Mouse (Mus musculus) cerebellum, postnatal 10 days (tissue): Measurements from ENCODE around the gene Krba1.

Source experiments
- DNase-seq, 2 experiments: peaks; one replicate each; pipeline ENCODE4 v3.0.0; 2021; ENCODE audit warnings: mixed read lengths in 2 of 2

The Krba1 gene

DNA sequence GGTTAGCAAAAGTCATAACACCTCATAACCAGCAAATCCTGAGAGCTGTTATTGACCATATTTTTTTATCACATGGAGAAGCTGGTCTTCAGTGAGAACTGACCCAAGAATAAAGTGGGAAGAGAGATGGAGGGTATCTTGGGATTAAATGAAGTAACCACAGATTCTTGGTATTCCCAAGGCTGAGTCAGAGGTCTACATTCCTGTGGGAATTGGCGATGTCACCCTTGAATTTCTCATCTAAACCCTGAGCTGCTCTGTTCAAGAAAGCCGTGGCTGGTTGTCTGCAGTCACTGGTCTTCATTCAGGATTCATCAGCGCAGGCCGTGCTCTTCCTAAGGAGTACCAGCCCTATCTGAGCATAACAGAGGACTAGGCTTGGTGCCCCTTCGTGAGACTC lies 31.6 kb downstream of the Krba1 start:
- no peak for DNase-seq

DNA sequence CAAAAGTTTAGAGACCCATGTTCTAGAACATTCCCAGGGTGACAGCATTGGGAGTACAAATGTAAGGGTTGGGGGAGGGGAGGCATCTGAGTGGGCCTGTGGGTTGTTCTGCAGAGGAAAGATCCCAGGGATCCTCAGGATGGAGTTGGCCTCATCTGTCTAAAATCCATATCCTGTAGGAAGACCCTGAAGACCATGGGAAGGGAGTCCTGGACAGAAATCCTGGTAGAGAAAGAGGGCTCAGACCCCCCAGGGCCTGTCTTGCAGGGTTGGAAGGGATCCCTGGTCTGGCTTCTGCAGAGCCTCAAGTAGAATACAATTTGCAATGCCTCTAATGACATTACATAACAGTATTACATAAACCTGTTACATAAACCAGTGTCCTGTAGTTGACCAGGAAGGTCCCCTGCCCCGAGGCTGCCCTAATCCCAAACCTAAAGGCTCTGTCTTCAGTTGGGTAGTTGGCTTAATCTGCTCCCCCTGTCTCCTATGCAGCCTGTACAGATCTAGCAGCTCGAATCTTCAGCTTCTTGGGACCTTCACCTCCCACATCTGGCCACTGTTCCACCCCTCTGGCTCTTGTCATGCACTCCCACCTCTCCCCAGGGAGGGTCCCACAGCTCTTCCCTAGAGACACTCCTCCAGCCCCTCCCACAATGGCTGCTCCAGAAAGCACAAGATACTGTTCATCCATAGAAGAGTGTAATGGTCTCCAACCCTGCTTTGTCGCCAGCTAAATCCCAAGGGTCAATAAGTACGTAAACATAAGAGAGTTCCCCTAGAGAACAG lies 33.6 kb downstream of the Krba1 start:
- no peak for DNase-seq

DNA sequence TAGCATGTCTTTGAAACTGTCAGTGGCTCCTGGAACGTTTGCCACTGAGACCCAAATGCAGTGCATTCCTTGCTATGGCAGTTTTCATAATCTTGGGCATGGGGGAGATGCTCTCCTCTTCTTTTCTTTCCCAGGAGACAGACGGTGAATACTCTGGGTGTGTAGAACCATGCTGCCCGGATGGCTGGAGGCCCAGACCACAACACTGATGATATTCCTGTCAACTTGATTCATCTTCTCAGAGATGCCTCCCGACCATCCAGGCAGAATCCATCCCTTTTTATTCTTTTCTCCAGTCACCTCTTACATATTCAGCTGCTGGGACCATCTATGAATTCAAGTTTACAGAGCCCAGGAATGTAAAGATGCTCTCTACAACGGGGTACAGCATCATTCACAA lies 35.4 kb downstream of the Krba1 start:
- DNase-seq = peak in 1 of 2 experiments; percentile 42

DNA sequence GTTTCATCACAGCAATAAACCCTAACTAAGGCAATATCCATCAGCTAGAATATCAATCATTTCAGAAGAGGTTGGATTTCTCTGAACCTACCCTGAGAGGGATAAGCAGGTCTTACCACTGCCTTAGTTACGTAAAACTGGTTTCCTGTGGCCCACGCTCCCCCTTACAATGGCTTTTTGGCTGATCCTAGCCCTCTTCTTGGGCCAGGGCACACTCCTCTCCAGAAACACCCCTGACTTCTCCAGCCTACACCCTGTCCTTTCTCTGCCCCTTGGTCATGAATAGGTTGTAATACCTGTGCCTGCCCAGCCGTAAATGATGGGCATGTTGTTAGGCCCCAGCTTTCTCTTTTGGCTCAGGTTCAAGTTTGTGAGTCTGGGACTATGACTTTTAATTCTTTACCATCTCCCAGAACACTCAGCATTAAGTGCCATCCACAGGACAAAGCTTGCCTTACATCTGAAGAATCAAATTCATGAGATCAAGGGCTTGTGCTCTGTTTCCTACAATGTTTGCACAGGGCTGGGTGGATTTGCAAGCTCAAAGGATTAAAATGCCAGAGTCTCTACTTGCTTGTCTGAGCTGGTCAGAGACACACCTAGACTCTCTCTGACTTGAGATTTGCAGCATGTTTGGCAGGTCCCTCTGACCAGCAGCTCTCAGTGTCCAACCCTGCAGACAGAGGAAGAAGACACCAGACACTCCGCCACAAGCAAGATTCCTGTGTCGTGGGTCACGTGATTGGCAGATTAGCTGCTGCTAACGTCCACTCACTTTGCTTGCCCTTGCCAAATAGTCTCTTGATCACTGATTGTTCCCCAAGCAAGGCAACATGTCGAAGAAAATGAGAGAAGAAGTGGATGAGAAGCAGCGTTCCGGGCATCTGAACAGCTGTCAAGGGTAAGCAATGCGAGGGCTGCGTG lies 37.8 kb downstream of the Krba1 start:
- no peak for DNase-seq

DNA sequence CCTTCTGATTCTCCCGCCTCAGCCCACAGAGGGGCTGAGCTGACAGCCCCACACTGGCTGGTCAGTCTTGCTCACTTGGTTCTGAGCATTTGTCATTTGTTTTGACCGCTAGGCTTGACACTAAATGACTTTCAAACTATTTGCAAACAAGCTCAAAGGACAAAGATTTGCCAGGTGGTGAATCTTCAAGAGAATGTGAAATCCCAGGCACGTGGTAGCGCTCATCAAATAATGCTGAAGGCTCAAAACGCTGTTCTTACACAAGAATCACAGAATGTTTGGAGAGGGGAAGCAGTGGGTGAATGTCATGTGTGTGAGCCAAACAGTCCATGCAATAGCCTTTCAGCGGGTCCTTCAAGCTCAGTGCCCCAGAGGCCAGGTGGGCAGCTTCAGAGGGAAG lies 39.3 kb downstream of the Krba1 start:
- DNase-seq = no peak

DNA sequence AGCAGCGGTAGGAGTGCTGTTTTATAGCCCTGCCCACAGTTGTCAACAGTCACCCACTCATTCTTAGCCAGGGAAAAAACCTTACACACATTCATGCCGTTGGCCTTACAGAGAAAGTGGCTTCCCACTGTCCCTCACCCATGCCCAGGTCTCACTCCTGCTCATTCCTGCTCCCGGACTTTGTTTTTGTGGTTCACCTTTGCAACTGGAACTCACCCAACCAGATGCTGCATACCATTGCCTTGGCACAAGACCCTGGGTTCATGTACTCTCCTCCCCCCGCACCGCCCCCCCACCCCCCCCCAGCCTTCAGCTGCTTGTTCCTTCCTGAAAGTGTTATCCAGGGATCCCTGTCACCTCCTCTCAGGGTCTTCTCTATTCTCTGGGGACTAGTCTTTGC lies 39.7 kb downstream of the Krba1 start:
- no peak for DNase-seq

DNA sequence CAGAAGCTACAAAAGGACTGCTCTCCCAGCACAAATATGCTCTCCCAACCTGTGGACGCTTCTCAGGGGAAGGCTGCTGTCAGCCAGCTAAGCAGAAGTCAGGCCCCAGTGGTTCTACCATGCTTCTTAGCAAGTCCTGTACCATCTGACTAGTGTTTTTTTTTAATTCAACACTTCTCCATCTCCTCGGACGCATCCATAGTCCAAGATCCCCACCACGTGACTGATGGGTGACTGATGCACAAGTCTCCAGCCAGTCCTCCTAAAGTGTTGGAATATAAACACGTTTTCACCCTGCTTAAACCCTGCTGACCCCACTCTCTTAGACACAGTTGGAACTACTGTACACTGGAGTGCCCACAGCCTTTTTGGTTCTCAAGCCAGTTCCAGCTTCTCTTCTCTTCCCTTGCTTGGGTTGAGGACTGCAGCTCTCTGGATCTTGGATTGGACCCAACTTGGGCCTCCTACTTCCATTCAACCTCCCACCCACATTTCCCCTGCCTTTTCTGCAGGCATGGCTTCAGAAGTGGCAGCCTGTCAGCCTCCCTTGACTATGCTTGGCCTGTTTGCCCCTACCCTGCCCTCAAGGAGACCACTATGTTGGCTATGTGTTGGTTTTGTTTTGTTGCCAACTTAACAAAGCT lies 40.4 kb downstream of the Krba1 start:
- DNase-seq = no peak

DNA sequence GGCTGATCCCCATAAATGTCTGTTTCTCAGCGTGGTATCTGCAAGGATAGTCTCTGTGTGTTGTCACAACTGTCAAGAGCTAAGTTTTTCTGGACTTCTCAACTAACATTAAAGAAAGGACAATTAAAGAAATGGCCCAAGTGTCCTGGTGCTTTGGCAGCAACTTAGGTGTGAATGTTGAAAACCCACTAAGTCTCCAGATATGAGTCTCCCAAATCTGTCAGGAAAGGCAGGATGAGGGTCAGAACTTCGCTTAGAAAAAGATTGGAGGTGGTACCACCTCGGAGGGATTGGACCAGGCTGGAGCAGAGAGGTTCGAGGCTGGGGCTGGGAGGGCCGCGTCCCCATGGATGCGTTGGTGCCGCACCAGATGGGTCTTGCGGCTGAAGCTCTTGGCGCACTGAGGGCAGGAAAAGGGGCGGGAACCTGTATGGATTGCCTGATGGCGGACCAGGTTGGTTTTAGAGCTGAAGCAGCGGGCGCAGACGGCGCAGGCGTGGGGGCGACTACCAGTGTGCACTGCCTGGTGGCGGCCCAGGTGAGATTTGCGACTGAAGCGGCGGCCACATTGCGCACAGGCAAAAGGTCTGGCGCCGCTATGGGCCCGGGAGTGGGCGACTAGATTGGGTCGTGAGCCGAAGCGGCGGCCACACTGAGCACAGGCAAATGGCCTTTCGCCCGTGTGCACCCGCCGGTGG lies 42.4 kb downstream of the Krba1 start:
- peak in 1 of 2 experiments; percentile 59 for DNase-seq

DNA sequence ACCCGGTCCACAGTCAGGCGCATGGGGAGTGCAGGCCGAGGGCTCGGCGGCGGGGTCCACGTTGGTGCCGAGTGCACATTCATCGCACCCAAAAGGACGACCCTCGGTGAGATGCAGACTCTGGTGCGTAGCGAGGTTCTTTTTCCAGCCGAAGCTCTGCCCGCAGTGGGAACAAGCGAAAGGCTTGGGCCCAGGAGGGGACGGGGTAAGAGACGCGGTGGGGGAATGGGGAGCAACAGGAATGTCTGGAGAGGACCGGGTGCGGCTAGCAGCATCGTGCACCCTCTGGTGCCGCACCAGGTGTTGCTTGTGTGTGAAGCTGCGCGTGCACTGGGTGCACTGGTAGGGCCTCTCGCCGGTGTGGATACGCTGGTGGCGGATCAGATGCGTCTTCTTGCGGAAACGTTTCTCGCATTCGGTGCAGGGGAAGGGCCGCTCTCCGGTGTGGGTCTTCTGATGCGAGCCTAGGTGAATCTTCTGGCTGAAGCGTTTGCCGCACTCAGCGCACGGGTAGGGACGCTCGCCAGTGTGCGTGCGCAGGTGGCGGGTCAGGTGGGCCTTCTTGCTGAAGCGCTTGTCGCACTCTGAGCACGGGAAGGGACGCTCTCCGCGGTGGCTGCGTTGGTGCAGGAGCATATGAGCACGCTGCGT lies 43.2 kb downstream of the Krba1 start:
- peak; percentile 56 to 78 for DNase-seq

DNA sequence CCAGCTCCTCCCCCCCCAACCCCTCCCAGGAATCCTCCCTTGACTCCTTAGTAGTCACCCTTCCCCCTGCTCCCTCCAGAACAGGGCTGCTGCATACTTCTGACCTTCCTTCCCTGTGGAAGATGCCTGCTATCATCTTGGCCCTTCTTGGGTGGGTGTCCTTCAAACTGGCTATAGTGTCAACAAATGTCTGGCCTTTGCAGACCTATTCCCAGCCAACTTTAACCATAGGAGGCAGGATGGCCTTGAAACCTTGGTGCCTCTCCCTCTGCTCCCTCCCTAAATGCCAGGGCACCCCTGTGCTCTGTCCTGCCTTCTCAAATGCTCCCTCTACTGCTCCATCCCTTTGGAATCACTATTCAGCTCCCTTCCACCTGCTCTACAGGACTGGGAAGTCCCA lies 44.3 kb downstream of the Krba1 start:
- no peak for DNase-seq

DNA sequence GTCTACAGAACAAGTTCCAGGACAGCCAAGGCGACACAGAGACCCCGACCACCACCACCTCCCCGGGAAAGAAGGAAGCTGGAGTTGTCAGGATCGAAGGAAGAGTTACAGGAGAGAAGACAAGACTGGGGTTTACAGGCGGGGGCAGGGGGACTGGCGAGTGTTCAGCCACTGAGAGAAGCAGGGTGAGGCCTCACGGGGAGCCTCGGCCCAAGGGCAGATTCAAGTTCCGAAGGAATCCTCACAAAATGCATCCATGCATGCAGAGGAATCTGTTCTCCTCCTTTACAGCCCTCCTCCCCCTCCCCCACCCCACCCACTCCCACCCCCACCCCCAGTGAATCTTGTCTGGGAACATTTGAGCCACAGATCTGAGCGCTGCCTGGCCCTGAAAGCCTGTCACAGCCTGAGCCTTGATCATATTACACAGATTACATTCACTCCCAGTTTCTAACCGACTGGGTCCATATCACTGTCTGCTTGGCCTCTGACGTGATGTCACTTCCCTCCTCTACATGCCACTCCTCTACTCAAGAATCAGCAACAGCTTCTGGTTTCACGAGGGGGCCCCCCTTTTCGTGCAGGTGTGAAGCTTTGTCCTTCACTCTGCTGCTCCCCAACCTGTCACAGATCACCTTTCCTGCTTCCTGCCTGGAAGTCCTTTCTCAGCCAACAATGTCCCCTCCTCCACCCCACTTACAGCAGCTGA lies 45.1 kb downstream of the Krba1 start:
- DNase-seq = no peak

DNA sequence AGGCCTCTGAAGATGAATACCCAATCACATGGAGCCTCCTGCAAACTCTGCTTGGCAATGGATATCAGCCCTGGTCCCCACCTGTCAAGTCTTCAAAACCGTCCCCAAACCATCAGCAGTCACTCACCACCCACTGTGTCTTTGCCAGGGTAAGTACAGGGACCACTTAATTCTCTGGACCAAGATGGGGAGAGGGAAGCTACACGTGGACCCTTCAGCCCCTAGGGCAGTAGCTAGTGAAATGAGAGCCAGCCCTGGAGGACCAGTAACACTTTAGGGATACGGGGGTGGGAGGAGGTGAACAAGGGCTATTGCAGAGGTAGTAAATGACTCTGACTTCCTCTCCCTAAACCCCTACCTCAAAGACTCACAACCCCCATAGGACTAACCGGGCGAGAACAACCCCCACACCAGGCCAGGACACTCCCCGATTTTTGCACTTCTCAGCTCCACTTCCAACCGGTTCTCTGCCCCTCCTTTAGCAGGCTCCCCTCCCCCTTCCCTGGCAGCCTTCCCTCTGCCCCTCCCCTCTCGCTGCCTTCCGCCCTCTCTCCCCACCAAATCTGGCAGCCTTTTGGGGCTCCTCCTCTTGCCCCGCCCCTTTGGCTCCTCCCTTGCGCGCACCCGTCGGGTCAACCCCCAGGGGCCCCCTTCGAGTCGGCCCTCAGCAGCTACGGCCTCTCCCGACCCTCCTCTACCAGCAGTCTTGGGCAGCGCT lies 48.4 kb downstream of the Krba1 start:
- peak; percentile 98 to 99 for DNase-seq

DNA sequence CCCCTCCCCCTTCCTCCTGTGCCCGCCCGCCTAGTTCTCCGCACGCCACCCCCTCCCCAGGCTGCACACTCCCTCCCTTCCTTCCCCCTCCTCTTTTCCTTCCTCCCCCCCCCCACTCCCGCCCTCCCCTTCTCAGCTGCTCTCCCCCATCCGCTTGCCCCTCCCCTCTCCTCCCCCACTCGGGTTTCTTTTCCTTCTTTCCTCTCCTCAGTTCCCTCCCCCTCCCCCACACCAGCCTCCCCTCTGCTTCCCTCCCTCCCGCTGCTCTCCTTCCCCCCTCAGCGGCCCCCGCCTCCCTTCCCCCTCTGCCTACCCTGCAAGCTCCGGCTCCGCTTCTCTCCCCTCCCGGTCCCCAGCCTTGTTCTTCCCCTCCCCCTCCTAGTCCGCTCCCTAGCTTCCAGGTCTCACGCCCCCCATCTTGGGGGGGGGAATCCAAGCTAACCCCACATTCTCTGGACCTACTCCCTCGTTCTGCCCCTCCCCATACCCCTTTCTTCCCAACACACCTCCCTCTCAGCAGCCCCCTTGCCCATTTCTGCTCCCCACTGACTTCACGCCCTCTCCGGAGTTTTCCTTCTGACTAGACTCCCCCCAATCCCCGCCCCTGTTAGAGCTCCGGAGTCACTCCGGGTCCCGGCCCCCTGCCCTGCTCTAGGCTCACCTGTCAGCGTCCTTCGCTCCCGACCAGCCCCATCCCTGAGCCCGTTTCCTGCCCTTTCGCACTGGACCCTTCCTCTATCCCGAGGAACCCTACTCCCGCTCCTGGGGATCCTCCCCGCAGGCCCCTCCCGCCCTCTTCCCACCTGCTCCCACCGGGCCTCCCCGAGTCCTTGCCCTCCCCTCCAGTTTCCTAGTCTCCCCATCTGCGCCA lies 49.2 kb downstream of the Krba1 start:
- peak; percentile 93 for DNase-seq

DNA sequence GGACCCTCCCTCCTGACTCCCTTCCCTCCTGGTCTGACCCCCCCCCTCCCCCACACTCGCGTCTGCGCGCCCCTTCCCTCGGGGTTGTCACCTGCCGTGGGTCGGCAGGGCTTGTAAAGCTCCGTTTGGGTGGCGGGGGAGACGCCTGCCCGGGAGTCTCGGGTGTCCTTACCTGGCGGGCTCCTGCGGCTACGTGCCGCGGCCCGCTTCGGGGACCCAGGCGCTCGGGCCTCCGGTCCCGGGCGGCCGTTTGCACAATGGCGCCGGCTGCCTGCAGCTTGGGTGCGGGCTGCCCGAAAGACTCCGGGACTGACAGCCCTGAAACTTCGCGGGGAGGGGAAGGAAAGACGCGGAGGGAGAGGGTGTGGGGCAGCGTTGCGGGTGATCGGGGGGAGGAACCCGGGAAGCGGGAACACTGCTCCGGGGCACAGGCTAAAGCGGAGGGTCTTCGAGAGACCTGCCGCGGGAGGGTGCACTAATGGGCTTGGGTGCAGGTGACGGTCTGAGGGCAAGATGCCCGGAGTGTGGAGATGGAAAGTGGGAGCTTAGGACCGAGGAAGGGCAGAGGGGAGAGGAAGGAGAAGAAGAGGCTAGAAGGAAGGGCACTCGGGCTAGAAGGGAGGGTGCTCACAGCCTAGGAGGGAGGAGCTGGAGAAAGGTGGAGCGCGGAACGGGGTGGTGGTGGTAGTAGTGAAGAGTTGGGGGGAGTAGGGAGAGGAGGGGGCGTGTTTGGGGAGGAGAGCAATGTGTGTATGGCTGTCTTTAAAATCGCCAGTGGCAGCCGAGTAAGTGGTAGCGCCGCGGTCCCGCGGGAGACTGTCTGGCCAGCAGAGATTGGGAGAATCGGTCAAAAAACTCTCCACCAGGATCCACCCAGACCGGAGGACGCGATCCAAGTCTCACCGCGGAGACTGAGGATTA lies 50.1 kb downstream of the Krba1 start, which contains the start of gene Zfp467:
Gene Zfp467, minus strand, starts transcription at position 645 of the 921 bp plus-strand sequence.
- peak; percentile 71 to 74 for DNase-seq

DNA sequence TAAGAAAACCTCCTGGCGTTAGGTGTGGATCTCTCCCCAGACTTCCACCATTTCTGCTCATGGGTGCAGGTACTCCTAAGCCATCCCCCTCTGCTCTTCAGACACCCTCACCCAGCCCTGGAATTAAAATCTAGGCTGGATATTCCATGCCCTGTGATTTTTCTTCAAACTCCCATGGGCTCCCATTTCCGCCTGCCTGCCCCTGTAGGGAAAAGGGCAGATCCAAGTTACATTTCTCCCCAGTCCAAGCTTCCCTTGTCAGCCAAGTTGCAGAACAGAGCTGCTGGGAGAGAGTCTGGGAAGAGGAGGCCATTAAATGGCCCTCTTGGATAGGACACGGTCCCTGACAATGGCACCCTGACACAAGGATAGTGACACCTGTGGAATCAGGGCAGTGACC lies 50.9 kb downstream of the Krba1 start:
- DNase-seq = peak in 1 of 2 experiments; percentile 29

DNA sequence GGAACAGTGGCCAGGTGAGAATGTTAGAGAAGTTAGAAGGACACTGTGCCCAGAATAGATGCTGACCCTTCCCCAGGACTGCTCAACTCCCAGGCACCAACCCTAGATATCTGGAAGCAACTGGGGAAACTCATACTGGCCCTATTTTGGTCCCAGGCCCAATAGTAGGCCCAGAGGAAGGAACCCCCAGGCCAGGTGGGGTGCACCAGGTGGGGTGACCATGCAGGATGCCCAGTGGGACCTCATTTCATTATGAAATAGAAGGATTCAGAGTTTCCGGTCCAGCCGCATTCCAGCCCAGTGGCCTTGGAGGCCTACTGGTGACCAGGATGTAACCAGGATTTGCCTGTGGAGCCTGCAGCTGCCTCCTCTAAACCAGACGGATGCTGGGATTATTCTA lies 51.5 kb downstream of the Krba1 start:
- no peak for DNase-seq

DNA sequence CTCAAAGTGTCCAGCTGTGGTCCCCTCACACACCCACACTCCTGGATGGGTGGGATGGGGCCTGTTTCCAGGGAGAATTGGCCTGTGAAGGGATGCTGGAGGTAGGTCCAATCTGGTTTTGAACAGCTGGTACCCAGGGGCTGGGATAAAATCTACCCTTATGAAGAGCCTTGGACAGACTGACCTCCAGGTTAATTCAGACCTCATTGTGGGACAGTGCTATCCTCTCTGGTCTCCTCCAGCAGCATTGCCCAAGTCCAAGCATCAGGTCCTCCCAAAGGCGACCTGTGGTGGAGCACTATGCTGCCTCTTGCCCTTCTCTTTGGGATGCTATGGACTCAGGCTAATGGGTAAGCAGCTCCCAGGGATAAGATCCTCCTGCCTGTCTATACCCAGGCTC lies 52.5 kb downstream of the Krba1 start, which contains the start of gene Sspo:
Gene Sspo, plus strand, starts transcription at position 301 of the 400 bp plus-strand sequence.
- DNase-seq = no peak

DNA sequence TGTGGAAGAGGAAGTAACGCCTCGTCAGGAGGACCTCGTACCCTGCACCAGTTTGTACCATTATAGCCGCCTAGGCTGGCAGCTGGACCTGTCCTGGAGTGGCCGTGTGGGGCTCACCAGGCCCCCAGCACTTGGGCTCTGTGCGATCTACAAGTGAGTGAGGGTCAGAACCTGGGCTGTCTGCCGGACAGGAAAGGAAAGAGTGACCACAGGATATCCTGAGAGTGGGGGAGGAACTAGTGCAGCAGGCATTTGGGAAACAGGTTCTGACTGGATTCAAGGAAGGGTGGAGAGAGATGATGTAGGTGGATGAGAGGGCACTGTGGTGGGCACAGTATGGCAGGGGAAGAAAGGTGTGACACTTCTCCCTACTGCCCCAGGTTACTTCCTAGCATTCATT lies 53.1 kb downstream of the Krba1 start:
- DNase-seq = no peak

DNA sequence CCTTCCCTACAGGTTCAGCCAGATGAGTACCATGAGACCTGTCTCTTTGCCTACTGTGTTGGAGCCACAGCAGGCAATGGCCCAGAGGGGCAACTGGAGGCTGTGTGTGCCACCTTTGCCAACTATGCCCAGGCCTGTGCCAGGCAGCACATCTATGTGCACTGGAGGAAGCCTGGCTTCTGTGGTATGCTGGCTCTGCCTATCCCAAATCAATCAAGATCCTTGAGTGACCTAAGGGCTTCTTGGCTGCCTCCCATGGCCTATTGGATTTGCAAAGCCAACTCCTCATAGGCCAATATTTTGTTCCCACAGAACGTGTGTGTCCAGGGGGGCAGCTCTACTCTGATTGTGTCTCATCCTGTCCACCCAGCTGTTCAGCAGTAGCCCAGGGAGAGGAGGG lies 56.8 kb downstream of the Krba1 start:
- DNase-seq = no peak
